Mouse (Mus musculus) NIH3T3 (cell line): Measurements from ENCODE around the gene Per1.

Experiments used
- DNase-seq: peaks from one replicate; pipeline ENCODE4 v3.0.0-alpha.2; 2012; ENCODE audit warnings: low read depth

The Per1 gene

GRCm38 (mm10) chr11:69116843-69117242, 21.8 kb downstream of the Per1 start:
- no peak for DNase-seq

GRCm38 (mm10) chr11:69117737-69118695, 23.0 kb downstream of the Per1 start:
- peak; percentile 65 for DNase-seq

- DNase-seq, result peak; percentile 93
Observed at GRCm38 (mm10) chr11:69118765-69119164, 23.7 kb downstream of the Per1 start.

- DNase-seq, result no peak
Observed at GRCm38 (mm10) chr11:69119446-69120155, 24.6 kb downstream of the Per1 start.

DNA sequence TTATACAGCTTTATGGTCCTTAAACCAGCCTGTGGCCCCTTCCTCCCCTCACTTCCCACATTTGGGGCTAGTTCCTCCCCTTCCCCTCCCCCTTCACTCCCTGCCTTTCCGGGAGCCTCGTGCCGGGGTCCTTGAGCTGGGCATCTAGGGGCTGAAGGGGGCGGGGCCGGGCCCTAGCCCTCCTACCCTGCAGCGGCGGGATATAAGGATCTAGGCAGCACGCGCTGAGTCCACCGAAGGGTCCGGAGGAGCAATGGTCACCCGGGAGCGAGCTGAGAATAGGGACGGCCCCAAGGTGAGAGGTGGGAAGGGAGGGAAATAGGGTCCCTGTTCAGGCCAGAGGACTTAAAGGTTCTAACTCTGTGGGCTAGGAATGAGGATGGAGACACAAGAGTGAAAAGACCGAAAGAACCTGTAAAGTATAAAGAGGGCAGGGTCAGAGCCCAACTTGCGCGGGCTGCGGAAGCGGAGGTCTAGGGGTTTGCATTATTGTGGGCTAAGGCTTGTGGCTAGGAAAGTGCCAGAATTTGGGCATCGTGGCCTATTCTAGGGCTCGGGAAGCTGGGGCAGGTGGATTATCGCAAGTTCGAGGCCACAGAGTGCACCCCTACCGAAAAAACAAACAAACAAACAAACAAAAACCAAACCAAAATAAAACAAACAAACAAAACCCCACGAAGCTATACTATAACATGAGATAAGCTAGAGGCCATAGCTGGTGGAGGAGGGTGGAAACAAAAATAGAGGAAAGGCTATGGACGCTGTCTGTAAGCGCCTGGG, 25.4 kb downstream of the Per1 start, which contains the start of gene Hes7:
Gene Hes7 (plus strand): TSS at position 184 of the 780 bp plus-strand sequence.
- no peak for DNase-seq

DNA sequence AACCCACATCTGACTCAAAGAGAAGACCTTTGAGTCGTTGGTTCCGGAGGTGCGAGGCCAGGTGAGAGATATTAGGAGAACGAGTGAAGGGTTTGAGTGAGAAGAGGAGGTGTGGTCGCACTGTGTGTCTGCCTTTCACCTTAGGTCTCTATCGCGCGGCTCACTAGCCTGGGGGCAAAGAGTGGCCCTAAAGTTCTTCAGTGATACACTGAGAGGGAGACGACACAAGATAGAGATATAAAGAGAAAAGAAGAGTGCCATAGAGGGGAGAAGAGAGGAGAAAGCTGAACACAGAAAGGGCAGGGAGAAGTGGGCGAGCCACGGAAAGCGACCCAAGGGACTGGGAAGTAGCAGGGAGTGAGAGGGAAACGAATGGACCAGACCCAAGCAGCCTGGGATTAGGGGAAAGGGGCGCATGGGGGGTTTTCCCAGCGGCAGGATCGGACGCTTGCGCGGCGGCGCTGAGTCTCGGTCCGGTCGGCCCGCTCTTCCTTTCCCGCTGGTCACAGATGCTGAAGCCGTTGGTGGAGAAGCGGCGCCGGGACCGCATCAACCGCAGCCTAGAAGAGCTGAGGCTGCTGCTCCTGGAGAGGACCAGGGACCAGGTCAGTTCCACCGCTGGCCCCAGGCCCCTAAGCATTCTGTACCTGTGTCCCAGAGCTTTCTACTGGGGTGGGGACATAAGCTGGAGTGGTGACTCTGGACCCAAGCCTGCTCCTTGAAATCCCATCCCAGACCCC, 26.2 kb downstream of the Per1 start:
- DNase-seq, result peak; percentile 52

DNA sequence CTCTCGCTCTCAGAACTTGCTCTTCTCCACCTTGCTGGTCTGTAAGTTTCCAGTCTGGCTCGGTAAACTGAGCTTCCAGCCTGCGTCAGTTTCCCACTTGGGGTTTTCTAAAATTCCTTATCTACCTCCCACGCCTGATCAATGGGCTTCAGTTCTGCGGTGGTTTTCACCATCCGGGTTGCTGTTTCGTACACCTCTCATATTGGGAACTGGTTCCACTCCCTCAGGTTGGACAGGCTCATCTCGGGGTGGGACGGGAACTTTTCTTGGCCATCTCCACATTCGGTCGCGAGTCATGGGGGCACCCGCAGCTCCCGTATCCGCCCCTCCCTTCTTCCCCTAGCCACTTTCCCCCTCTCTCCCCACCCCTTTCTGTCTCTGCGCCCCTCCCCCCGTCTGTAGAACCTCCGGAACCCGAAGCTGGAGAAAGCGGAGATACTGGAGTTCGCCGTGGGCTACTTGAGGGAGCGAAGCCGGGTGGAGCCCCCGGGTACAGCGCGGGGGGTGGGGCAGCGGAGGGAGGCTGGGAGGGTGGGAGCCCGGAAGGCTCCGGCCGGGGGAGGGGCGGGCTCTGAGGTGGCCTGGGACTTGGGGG, 26.8 kb downstream of the Per1 start:
- peak; percentile 67 for DNase-seq

GRCm38 (mm10) chr11:69122336-69122951, 27.4 kb downstream of the Per1 start, which contains the start of gene 9130213A22Rik:
Gene 9130213A22Rik, minus strand, starts transcription at chr11:69122589.
- peak; percentile 97 for DNase-seq

- DNase-seq, result peak; percentile 97
Observed at GRCm38 (mm10) chr11:69123056-69123692, 28.2 kb downstream of the Per1 start.

DNA sequence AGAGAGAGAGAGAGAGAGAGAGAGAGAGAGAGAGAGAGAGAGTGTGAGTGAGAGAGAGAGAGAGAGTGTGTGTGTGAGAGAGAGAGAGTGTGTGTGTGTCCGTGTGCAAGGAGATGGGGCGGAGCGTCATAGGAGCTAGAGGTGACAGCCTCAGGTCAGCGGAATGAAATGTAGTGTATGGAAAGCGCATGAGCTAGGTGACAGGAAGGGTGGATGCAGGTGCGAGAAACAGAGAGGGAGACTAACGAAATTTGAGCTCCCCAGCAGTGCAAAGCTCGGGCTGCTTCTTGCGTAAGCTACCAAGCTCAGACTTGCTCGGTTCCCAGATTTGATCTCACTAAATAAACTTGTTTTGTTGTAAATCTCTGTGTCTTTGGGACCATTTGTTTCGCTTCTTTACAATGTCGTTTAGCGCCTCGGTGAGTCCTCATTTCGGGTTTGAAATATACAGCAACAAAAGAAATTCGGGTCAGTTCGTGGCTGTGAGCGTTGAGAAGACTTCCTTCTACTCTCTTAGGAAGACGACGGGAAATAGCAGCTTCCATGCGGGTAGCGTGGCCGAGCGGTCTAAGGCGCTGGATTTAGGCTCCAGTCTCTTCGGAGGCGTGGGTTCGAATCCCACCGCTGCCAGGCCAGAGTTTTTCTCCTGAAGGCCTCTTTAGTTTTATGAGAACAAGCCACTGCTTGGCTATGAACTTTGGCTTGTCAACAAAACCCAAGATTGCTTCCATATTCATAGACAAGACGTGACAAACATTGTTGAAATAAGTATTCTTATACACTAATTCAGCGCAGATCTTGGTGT, 28.9 kb downstream of the Per1 start:
- peak; percentile 95 for DNase-seq

DNA sequence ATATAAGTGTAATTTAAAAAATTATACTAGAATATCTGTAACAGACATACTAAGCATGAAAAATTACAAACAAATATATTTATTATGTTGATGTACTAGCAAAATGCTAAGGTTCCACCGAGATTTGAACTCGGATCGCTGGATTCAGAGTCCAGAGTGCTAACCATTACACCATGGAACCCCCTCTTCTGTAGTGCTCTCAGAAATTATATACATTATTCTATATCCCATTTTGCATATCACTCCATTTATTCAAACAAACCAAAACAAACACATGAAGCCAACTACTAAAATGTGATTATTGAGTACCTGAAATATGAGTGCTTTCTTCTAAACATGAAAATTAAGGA, 29.5 kb downstream of the Per1 start:
- peak; percentile 88 for DNase-seq

DNA sequence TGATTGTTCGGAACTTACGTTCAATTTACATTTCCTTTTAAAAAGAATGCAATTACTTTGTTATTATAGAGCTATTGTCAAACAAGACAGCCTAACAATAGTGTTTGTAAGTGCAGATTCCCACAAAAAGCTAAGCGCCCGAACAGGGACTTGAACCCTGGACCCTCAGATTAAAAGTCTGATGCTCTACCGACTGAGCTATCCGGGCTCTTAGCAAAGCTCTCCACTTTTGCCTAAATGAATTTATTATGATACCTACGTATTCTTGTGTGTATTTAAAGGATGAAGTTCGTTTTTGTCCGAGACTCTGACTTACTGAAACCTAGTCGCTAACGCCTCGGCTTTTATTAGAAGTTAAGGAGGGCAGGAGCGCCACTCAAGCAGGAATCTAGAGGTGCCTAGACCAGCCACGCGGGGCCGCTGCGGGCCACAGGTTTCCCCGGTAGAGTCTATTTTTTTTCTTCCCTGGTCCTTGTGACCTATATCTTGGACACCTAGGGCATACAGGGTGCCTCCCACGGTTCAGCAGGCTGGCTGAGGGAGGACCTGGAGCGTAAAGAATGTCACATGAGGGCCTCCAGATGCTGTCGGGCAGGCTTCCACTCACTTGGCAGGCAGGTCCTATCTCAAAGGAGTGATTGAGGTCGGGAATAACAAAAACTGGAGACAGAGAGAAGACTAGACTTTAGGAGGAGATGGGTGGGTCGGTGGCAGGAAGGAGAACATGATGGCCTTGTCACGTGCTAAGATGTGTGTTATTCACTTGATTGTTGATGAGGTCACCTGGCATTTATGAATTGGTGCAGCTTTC, 30.2 kb downstream of the Per1 start:
- DNase-seq, result peak; percentile 92

DNA sequence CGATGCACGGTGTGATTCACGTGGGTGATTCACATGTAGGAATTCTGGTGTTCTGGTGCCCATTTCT, 30.7 kb downstream of the Per1 start, which contains the start of gene Aloxe3:
Gene Aloxe3 (plus strand): TSS at position 45 of the 67 bp plus-strand sequence.
- no peak for DNase-seq

DNA sequence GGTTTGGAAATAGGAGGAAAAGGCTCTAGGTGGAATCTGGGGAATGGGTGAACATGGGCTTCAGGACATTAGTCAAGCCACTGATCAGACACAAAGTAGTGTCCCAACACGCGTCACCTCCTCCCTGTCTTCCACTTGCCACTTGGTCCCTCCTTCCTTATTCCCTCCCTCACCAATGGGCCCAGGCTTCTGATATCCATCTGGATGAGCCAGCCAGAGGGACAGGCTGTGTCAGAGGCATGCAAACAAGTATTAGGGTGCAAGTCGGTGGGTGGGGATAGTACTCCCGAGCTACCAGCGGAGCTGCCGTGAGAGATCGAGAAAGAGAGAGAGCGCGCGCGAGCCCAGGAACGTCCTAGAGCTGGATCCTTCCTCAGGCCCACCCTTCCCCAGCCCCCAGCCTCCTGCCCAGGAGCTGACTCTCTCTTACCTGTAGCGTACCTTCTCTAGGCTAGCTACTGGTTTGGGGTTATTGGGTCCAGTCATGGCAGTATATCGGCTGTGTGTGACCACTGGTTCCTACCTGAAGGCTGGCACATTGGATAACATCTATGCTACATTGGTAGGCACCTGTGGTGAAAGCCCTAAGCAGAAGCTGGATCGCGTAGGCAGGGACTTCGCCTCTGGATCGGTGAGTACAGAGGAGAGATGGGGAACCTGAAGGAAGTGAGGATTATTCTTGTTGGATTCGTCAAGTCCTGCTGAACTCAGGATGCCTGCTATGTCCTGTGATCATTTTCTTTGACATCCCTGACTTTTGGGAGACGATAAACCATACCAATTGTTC, 31.1 kb downstream of the Per1 start:
- DNase-seq, result no peak

- no peak for DNase-seq
Observed at GRCm38 (mm10) chr11:69126706-69127095, 31.7 kb downstream of the Per1 start.

GRCm38 (mm10) chr11:69128426-69129122, 33.6 kb downstream of the Per1 start:
- no peak for DNase-seq

DNA sequence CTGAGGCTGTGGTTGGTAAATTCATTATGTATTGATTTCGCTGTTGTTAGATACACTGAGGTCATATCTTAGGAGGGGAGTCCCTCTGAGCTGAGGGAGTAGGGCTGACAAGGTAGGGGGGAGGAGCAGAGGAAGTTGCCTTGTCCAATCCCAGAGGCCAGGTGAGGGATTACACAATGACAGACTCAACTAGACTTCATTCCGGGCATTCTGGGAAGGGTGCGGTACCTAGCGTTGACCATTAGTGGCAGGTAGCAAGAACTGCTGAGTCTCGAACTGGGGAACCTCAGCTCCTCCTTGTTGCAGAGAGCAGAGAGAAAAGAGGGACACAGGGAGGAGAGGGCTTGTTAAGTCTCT, 38.5 kb downstream of the Per1 start:
- DNase-seq, result no peak
